Mouse (Mus musculus) midbrain, embryonic 15.5 days (tissue): Measurements from ENCODE around the gene Cfap61. TPM values are rescaled to one million over a fixed set of nuclear protein-coding genes. Genes with fewer than 3 reads are reported as not detected.
A peak's percentile ranks its signal among the peaks of the same experiment; 100 is the strongest.

Source experiments
- ATAC-seq: fragments of 200-750 bp; cut with Nextera tagmentation; replicated peaks from 2 replicates; pipeline ENCODE4 v1.8.0; 2017; ENCODE audit warnings: moderate TSS enrichment
- H3K27ac ChIP-seq: fragments of 300-500 bp; sonication (generic); 2 replicates; pipeline ENCODE4 v1.5.1; 2015; ENCODE audit warnings: mild to moderate bottlenecking, inconsistent platforms
- H3K27me3 ChIP-seq: fragments of 300-500 bp; sonication (generic); replicated peaks from 2 replicates; pipeline ENCODE4 v1.6.1; 2015; ENCODE audit warnings: inconsistent platforms
- H3K36me3 ChIP-seq: fragments of 300-500 bp; sonication (generic); replicated peaks from 2 replicates; pipeline ENCODE4 v1.6.1; 2015; ENCODE audit warnings: inconsistent platforms
- H3K4me1 ChIP-seq: fragments of 300-500 bp; sonication (generic); 2 replicates; pipeline ENCODE4 v1.6.1; 2015; ENCODE audit warnings: inconsistent platforms
- H3K4me2 ChIP-seq: fragments of 300-500 bp; sonication (generic); 2 replicates; pipeline ENCODE4 v1.6.1; 2015; ENCODE audit warnings: inconsistent platforms, mild to moderate bottlenecking, moderate library complexity
- H3K4me3 ChIP-seq: fragments of 300-500 bp; sonication (generic); 2 replicates; pipeline ENCODE4 v1.5.1; 2015; ENCODE audit warnings: mild to moderate bottlenecking, inconsistent platforms
- H3K9ac ChIP-seq: fragments of 300-500 bp; sonication (generic); 2 replicates; pipeline ENCODE4 v1.6.1; 2015; ENCODE audit warnings: mild to moderate bottlenecking, inconsistent platforms
- H3K9me3 ChIP-seq: fragments of 300-500 bp; sonication (generic); 2 replicates; pipeline ENCODE4 v1.6.1; 2016; ENCODE audit warnings: inconsistent platforms
- WGBS: fragments of 180-500 bp; shearing (Covaris S2); methylation state at CpG from one replicate; pipeline ENCODE4 v1.1.7; 2015; ENCODE audit warnings: mixed read lengths; 5-methylcytosine and 5-hydroxymethylcytosine counted together
- polyA plus RNA-seq: library from polyadenylated mRNA; unstranded; fragments of >200 nt; fragmentation: Nextera tagmentation; extraction: Ambion mirVana; gene quantifications from 2 replicates; pipeline ENCODE4 v1.2.1, GENCODE M21; 2015

The Cfap61 gene
- polyA plus RNA-seq, 1 experiment from 2014 or later, result 3.5 TPM

DNA sequence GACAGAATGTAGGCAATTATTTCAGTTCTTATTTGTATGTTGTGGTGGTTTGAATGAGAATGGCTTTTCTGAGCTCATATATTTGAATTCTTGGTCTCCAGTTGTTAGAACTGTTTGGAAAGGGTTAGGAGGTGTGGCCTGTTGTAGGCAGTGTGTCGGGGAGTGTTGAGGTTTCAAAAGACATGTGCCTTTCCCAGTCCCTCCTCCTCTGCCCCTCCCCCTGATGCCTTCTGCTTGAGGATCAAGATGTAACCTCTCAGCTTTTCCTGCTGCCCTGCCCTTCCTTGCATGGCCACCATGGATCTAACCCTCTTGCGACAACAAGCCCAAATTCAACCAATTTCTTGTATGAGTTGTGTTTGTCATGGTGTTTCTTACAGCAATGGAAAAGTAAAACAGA, 53.2 kb downstream of the Cfap61 start:
- Histone ChIP-seq H3K27me3 (no peaks in the 10 kb centered on the region), H3K9ac (no peak overlapping the region), H3K27ac (no peak overlapping the region), H3K9me3 (no peaks in the 10 kb centered on the region), H3K4me3 (no peak overlapping the region), H3K36me3 (no peaks in the 10 kb centered on the region), H3K4me1 (peaks cover 6% of the 10 kb centered on the region), H3K4me2 (no peak overlapping the region)
- WGBS, result 75% methylated on average over 2 of the region's 2 CpGs
- no peak for ATAC-seq

DNA sequence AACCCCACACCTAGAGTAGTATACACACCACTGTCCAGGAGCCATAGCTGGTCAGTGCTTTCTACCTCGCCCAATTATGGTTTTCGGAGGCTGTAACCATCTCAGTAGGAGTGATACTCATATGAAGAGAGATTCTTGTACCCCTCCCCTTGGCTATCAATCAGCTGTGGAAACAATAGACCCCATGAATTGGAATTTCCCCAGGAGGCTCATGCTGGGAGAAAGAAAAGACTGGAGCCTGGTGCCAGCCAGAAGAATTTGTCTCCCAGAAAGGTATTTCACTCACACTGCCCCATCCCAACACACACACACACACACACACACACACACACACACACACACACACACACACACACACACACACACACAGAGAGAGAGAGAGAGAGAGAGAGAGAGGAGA, 55.9 kb downstream of the Cfap61 start:
- WGBS, result 54% methylated on average over 2 of the region's 2 CpGs
- ATAC-seq, result no peak

DNA sequence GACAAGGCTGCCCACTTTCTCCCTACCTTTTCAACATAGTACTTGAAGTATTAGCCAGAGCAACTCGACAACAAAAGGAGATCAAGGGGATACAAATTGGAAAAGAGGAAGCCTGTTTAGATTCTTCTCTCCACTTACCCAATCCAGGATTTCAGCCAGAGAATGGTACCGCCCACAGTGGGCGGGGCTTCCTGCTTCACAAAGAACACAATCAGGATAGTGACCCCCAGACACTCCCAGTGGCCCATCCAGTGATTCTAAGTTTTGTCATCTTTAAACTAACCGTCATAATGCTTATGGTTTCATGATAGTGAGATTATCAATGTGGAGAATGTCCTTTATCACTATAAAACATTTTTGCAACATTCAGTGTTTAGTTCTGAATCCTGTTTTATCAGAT, 61.9 kb downstream of the Cfap61 start:
- Histone ChIP-seq H3K36me3 (no peaks in the 10 kb centered on the region), H3K9me3 (no peaks in the 10 kb centered on the region), H3K4me1 (no peaks in the 10 kb centered on the region), H3K4me2 (no peak overlapping the region), H3K27ac (no peak overlapping the region), H3K9ac (no peak overlapping the region), H3K27me3 (no peaks in the 10 kb centered on the region), H3K4me3 (no peak overlapping the region)
- ATAC-seq, result no peak
- WGBS, result 64% methylated on average over 4 of the region's 4 CpGs

More for the DNA sequence above, 55.9 kb downstream of the Cfap61 start:
- H3K9ac ChIP-seq, result no peak overlapping the region
- H3K9me3 ChIP-seq, result no peaks in the 10 kb centered on the region
- no peaks in the 10 kb centered on the region for H3K27me3 ChIP-seq
- H3K27ac ChIP-seq, result no peak overlapping the region
- no peak overlapping the region for H3K4me3 ChIP-seq
- H3K4me2 ChIP-seq, result no peak overlapping the region
- no peaks in the 10 kb centered on the region for H3K4me1 ChIP-seq
- no peaks in the 10 kb centered on the region for H3K36me3 ChIP-seq

DNA sequence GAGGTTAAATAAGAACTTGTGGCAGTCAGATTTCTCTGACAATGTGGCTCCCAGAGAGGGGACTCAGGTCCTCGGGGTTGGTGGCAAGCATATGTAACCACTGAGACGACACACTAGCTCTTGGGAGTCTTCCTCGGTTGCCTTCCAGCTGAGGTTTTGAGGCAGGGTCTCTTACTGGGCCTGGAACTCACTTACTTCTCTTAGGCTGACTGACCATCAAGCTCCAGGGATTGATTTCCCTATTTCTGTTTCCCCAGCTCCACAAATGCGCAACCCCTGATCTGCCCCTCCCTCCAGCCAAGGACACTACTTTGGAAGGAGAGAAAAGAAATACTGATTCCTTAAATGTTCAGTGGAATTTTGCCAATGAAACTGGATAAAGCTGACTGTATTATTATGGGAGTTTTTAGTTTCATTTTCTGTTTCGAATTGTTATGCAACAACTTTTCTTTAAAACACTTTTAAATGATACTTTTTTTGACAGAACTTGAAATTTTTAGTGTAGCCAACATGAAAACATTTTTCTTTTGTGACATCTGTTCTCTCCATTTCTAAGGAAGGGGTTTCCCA, 63.5 kb downstream of the Cfap61 start:
- H3K4me3 ChIP-seq, result no peak overlapping the region
- no peaks in the 10 kb centered on the region for H3K4me1 ChIP-seq
- H3K4me2 ChIP-seq, result no peak overlapping the region
- H3K9ac ChIP-seq, result no peak overlapping the region
- ATAC-seq, result no peak
- H3K36me3 ChIP-seq, result no peaks in the 10 kb centered on the region
- H3K27me3 ChIP-seq, result no peaks in the 10 kb centered on the region
- WGBS, result 87% methylated on average over 5 of the region's 5 CpGs
- H3K27ac ChIP-seq, result no peak overlapping the region
- H3K9me3 ChIP-seq, result no peaks in the 10 kb centered on the region

DNA sequence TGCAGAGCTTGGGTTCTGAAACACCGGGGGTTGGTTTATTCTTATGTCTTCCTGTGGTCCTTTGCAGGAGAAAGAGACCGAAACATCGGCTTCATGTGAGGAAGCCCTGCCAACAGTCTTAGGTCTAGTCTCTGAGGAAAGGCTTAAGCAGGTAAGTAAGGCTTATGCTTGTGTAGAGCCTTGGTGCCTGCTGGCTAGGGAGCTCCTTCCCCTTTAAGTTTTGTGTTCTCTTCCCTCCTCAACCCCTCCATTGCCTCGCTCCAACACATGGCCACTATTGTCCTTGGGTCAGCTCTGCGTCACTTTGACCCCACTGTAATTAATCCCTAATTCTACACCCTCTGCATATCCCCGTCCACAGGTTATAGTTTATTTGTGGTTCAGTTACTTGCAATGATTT, 74.2 kb downstream of the Cfap61 start:
- no peak overlapping the region for H3K27ac ChIP-seq
- H3K9me3 ChIP-seq, result no peaks in the 10 kb centered on the region
- 87% methylated on average over 6 of the region's 6 CpGs for WGBS
- no peak overlapping the region for H3K4me3 ChIP-seq
- H3K36me3 ChIP-seq, result no peaks in the 10 kb centered on the region
- no peaks in the 10 kb centered on the region for H3K27me3 ChIP-seq
- ATAC-seq, result no peak
- H3K4me2 ChIP-seq, result no peak overlapping the region
- H3K4me1 ChIP-seq, result no peaks in the 10 kb centered on the region
- H3K9ac ChIP-seq, result no peak overlapping the region

DNA sequence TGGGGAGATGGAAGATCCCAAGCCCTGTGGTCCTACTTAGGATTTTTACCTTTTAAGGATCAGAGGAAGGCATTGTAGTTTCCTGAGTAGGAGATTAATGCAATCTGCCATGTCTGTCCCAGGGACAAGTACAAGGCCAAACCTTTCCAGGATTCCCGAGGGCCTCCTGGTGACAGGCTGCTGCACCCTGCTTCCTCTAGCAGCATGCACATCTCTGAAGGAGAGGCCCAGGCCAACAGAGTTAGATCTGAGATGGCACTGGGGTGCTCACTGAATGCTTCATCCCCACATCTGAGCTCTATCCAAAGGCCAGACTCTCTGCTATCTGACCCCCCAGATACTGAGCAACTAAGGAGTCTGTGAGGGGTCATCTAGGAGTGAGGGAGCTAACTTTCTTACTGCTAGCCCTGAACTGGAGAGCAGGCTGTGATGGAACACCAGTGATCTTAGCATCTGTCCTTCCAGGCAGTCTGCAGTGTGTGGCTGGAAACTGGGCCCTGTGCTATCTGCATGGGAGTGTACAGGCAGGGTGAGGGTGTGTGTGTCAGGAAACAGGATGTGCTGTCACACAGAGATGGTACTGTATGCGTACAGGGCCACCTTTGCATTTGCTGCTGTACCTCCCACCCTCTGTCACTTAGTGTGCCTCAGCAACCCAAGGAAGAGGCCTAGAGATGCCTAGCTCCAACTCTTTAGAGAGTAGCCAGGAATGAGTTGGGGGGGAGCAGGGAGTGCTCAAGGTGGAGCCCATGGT, 75.2 kb downstream of the Cfap61 start:
- Histone ChIP-seq H3K9ac (no peak overlapping the region), H3K27ac (no peak overlapping the region), H3K4me2 (no peak overlapping the region), H3K4me1 (no peaks in the 10 kb centered on the region), H3K27me3 (no peaks in the 10 kb centered on the region), H3K9me3 (no peaks in the 10 kb centered on the region), H3K4me3 (no peak overlapping the region), H3K36me3 (no peaks in the 10 kb centered on the region)
- ATAC-seq, result no peak
- 77% methylated on average over 2 of the region's 2 CpGs for WGBS

DNA sequence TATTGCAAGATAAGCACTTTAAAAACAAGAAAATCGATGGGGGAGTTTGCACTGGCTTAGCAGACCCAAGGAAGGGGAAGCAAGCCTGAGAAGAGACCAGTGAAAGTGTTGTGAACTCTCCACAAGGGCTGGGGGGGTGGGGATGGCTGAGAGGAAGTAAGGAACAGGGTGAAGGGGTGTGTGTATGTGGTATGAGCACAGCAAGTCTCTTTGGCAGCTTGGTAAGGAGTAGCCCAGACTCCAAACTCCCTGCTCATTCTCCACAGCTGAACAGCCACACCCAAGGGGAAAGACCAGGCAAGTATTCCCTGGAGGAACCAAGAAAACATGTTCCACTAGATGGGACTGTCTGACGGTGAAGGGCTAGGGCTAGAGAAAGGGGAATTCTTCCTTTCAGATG, 76.2 kb downstream of the Cfap61 start:
- no peak for ATAC-seq
- no peak overlapping the region for H3K9ac ChIP-seq

DNA sequence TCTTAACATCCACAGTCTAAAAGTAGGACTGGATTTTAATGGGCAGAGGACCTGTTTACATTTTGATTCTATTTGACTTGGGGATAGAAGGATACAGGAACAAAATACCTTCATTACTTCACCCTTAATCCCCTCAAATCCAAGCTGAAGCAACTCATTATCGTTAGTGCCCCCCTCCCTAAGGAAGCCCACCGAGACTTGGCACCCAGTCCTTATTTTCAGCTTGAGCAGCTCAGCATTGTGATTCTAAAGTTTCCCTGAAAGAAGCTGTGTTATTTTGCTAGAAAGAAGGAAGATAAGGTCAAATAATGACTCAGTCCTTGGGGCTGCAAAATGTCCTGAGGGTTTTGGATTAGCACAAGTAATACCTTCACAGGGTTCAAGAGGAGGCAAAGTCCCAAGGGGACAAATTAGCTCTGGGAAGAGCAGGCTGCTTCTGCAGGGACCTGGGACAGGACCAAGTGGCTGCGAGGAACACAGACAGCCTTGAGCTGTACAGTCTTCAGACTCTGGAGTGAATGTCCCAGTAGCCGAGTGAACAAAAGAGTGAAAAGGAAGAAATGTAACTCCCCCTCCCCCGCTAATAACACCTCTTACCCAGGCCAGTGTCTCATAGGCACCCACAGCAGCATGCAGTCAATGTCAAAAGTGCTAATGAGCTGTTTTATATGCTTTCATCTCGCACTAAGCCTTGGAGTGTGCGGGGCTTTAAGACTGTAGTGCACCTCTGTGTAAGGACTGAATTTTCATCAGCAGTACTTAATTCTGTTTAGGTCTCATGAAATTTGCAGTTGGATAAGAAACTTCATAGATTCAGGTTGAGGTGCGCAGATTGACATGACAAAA, 81.0 kb downstream of the Cfap61 start:
- no peaks in the 10 kb centered on the region for H3K27me3 ChIP-seq
- H3K9me3 ChIP-seq, result no peaks in the 10 kb centered on the region
- WGBS, result 22% methylated on average over 8 of the region's 8 CpGs
- no peaks in the 10 kb centered on the region for H3K36me3 ChIP-seq
- H3K27ac ChIP-seq, result 0 out of 2 replicates have a peak overlapping the region, but pooled peaks have one; percentile 13
- no peak overlapping the region for H3K9ac ChIP-seq
- peak; percentile 84 for ATAC-seq
- H3K4me2 ChIP-seq, result no peak overlapping the region
- no peak overlapping the region for H3K4me3 ChIP-seq
- peaks cover 13% of the 10 kb centered on the region for H3K4me1 ChIP-seq

More for the DNA sequence above, 76.2 kb downstream of the Cfap61 start:
- H3K4me3 ChIP-seq, result no peak overlapping the region
- 56% methylated on average over 2 of the region's 2 CpGs for WGBS
- no peak overlapping the region for H3K4me2 ChIP-seq
- H3K4me1 ChIP-seq, result peaks cover 7% of the 10 kb centered on the region
- no peaks in the 10 kb centered on the region for H3K27me3 ChIP-seq
- no peak overlapping the region for H3K27ac ChIP-seq
- no peaks in the 10 kb centered on the region for H3K9me3 ChIP-seq
- H3K36me3 ChIP-seq, result no peaks in the 10 kb centered on the region

DNA sequence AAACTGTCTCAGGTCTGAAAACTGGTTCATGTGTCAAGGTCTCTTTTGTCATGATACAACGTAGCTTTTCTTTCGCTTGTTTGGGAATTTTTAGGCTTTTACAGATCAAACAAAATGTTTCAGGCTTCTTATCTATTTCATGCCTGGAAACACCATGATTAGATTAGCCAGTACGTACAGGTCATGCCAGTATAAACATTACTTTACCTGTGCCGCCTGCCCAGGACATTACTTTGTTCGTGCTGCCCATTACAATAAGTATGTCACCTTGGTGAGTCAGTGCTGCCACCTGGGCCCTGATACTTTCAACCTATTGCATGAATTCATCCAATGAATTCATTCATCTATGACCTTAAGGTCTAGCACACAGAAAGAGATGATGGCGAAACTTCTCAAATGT, 88.3 kb downstream of the Cfap61 start:
- ATAC-seq, result no peak
- Histone ChIP-seq H3K4me3 (no peak overlapping the region), H3K9me3 (no peaks in the 10 kb centered on the region), H3K4me1 (no peaks in the 10 kb centered on the region), H3K9ac (no peak overlapping the region), H3K4me2 (no peak overlapping the region), H3K27me3 (no peaks in the 10 kb centered on the region), H3K36me3 (no peaks in the 10 kb centered on the region), H3K27ac (no peak overlapping the region)
- 92% methylated on average over 6 of the region's 6 CpGs for WGBS

DNA sequence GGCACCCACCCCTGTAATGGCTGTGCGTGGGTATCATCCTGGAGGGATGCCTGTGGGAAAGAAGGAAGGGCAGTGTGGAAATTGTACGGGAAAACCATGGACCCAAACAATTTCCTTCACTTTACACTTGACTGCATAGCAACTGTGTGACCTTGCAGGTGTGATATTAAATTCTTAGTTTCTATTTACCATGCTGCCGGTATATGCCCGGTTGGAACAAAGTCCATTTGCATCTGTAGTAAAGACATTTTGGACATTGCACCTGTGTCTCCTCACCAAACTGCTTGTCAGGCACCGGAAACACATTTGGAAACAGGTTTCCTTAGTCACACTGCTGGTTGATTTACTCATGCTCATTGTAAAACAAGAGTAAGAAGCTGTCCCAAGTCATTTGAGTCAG, 109.1 kb downstream of the Cfap61 start:
- Histone ChIP-seq H3K4me1 (peaks cover 24% of the 10 kb centered on the region), H3K36me3 (no peaks in the 10 kb centered on the region), H3K4me2 (no peak overlapping the region), H3K4me3 (no peak overlapping the region), H3K9ac (no peak overlapping the region), H3K27ac (no peak overlapping the region), H3K27me3 (no peaks in the 10 kb centered on the region), H3K9me3 (no peaks in the 10 kb centered on the region)
- WGBS, result 93% methylated on average over 5 of the region's 5 CpGs
- no peak for ATAC-seq

DNA sequence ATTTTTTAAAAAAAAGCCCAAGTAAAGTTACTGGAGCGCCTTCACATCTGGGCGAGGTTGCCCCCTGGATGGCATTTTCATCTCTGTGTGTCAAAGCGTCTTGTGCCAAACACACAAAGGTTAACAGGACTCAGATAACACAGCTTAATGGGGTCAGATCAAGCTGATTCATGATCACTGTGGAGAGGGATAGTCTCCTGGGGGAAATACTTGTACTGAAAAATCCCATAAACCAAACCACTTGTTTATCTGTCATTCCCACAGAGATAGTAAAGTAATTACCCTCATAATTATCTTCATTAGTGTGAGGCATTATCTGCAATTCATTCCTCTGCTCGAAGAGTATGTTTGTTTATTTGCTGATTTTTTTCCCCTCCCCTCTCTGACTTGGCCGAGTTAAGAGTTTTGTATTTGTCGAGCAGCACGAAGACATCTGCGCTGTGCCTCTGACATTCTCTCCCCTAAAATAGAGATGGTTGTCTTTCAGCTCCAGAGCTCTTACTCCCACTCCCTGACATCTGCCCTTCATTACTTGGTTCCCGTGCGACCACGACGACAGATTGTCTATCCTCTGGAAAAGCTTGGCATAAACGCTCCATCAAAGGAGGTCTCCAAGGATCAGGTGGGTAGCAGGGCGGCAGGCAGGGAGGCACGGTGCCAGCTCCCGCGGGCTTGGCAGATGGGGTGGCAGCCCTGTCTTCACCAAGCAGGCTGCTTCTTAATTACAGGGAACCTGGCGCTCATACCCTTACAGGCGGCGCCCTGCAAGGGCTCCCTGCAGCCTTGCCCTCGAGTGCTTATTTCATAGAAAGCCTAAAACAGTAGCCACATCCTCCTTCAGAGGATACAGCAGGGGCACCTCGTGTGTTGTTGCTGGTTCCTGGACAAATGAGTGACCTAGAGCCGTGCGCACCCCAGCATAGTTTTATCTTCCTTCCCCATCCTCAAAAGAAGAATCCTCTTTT, 110.6 kb downstream of the Cfap61 start:
- no peak overlapping the region for H3K4me3 ChIP-seq
- H3K9ac ChIP-seq, result no peak overlapping the region
- H3K4me1 ChIP-seq, result peaks cover 24% of the 10 kb centered on the region
- no peaks in the 10 kb centered on the region for H3K9me3 ChIP-seq
- H3K27ac ChIP-seq, result no peak overlapping the region
- H3K36me3 ChIP-seq, result no peaks in the 10 kb centered on the region
- 38% methylated on average over 24 of the region's 24 CpGs for WGBS
- peak; percentile 65; the same call in 1 of the 2 replicates for ATAC-seq
- no peaks in the 10 kb centered on the region for H3K27me3 ChIP-seq
- peak overlapping the region; percentile 28 for H3K4me2 ChIP-seq
